Mouse (Mus musculus): ENCODE results near the gene Lemd1. TPM values are rescaled to one million over a fixed set of nuclear protein-coding genes. Genes with fewer than 3 reads are reported as not detected.

Lemd1 gene
- polyA plus RNA-seq, 1 experiment: not detected

DNA sequence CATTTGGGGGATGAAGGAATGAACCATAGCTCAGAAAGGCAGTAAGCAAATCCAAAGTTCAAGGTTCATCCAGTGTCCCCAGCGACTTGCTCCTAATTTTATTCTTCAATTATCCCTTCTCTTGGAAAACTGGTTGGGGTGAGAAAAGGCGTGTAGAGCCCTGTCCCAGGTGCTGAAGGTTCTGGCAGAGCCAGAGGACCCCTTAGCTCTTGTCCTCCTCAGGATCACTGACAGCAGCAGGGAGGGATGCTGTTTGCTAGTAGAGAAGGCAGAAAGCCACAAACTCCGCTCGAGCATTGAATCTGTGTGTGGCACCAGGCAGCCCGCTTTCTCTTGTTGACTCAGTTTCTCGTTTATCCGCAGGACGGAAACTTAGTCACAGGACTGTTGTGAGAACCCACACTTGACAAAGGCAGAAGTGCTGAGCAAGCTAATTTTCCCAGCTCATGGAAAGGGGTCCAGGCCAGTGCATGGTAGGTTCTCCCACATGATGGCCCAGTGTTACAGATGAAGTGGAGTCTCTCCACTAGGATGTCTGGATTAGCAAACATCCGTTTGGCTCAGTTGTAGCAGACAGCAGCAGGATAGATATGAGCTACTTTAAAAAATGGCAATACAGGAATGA lies 2.7 kb upstream of the Lemd1 start:
- no peak for TF ChIP-seq TAL1 (IDR thresholded peaks at IDR 0.05; ENCODE audit: low read length)
- no peak for TF ChIP-seq GATA1 (IDR thresholded peaks at IDR 0.05; ENCODE audit: low read length)
- Histone ChIP-seq H3K4me1 (ENCODE audit: control insufficient read depth) (no peaks in the 10 kb centered on the region), H3K4me3 (replicated peaks) (no peak overlapping the region), H3K9me3 (ENCODE audit: control insufficient read depth, low read length) (no peaks in the 10 kb centered on the region; the same call in 1 of the 2 replicates), H3K36me3 (ENCODE audit: control insufficient read depth) (no peaks in the 10 kb centered on the region), H3K27me3 (ENCODE audit: control insufficient read depth) (peaks cover 65% of the 10 kb centered on the region)

DNA sequence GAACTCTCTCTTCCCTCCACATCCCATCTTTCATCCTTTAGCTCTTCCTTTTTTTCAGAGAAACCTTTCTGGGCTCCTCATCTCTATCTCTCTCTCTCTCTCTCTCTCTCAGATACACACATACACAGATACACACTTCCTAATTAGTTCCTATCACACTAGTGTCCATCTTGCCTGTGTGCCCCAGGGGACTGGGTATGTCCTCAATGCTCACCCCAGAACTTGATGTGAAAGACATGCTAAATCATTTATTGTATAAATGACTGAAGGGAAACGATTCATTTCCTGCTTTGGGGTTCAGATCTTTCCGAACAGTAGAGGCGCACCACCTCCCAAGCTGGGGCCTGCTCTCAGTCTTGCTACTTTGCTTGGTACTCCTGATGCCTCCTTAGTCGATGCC lies 2.0 kb upstream of the Lemd1 start:
- H3K36me3 ChIP-seq (ENCODE audit: control insufficient read depth): no peaks in the 10 kb centered on the region
- no peaks in the 10 kb centered on the region for H3K4me1 ChIP-seq (ENCODE audit: control insufficient read depth)
- H3K9me3 ChIP-seq (ENCODE audit: control insufficient read depth, low read length): no peaks in the 10 kb centered on the region; the same call in 1 of the 2 replicates
- peaks cover 72% of the 10 kb centered on the region for H3K27me3 ChIP-seq (ENCODE audit: control insufficient read depth)
- H3K4me3 ChIP-seq (replicated peaks): no peak overlapping the region
- no peak for TF ChIP-seq TAL1 (IDR thresholded peaks at IDR 0.05; ENCODE audit: low read length)
- no peak for TF ChIP-seq GATA1 (IDR thresholded peaks at IDR 0.05; ENCODE audit: low read length)

DNA sequence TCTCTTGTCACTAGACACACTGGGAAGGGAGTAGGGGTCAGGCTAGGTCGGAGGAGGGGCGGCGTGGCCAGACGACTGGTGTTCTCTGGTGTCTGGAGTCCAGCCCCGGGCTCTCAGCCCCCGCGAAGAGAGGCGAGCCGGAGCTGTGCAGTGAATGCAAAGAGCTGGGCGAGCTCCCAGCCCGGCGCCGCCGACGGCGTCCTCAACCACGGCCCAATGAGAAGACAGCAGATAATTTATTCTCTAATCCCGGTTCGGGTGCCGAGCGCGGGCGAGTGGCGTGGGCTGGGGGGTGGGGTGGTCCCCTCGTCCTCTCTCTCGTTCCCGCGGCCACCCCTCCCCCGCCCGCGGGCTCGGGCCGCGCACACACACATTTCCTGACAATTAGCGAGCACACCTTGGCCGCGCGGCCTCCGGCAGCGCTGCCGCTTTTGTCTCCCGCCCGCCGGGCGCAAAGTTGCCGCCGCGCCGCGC lies 1.2 kb upstream of the Lemd1 start:
- Histone ChIP-seq H3K4me3 (replicated peaks) (no peak overlapping the region), H3K36me3 (ENCODE audit: control insufficient read depth) (no peaks in the 10 kb centered on the region), H3K4me1 (ENCODE audit: control insufficient read depth) (no peaks in the 10 kb centered on the region), H3K27me3 (ENCODE audit: control insufficient read depth) (peaks cover 76% of the 10 kb centered on the region), H3K9me3 (ENCODE audit: control insufficient read depth, low read length) (no peaks in the 10 kb centered on the region; the same call in 1 of the 2 replicates)
- no peak for TF ChIP-seq GATA1 (IDR thresholded peaks at IDR 0.05; ENCODE audit: low read length)
- no peak for TF ChIP-seq TAL1 (IDR thresholded peaks at IDR 0.05; ENCODE audit: low read length)

DNA sequence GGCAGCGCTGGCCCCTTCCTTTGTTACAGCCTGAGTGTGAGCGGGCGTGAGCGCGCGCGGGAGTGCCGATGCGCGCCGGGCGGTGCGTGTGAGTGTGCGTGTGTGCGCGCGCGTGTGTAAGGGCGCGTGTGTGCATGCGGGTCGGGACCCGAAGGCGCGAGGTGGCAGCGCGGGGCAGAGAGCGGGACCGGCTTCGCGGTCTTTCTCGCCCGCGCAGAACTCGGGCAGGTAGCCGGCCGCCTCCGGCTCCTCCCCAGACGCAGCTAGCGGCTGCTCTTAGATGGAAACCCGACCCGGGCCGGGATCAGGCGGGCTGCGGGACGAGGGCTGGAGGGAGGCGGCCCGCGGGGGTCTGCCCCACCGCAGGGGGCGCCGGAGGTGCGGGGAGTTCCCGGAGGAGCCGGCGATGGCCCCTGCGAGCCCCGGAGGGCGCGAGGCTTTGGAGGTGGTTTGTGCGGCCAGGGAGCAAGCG lies 574 bp upstream of the Lemd1 start:
- Histone ChIP-seq H3K4me3 (replicated peaks) (no peak overlapping the region), H3K36me3 (ENCODE audit: control insufficient read depth) (no peaks in the 10 kb centered on the region), H3K9me3 (ENCODE audit: control insufficient read depth, low read length) (no peaks in the 10 kb centered on the region; the same call in 1 of the 2 replicates), H3K4me1 (ENCODE audit: control insufficient read depth) (no peaks in the 10 kb centered on the region), H3K27me3 (ENCODE audit: control insufficient read depth) (peaks cover 82% of the 10 kb centered on the region)
- TF ChIP-seq TAL1 (IDR thresholded peaks at IDR 0.05; ENCODE audit: low read length) (no peak), GATA1 (IDR thresholded peaks at IDR 0.05; ENCODE audit: low read length) (no peak)

DNA sequence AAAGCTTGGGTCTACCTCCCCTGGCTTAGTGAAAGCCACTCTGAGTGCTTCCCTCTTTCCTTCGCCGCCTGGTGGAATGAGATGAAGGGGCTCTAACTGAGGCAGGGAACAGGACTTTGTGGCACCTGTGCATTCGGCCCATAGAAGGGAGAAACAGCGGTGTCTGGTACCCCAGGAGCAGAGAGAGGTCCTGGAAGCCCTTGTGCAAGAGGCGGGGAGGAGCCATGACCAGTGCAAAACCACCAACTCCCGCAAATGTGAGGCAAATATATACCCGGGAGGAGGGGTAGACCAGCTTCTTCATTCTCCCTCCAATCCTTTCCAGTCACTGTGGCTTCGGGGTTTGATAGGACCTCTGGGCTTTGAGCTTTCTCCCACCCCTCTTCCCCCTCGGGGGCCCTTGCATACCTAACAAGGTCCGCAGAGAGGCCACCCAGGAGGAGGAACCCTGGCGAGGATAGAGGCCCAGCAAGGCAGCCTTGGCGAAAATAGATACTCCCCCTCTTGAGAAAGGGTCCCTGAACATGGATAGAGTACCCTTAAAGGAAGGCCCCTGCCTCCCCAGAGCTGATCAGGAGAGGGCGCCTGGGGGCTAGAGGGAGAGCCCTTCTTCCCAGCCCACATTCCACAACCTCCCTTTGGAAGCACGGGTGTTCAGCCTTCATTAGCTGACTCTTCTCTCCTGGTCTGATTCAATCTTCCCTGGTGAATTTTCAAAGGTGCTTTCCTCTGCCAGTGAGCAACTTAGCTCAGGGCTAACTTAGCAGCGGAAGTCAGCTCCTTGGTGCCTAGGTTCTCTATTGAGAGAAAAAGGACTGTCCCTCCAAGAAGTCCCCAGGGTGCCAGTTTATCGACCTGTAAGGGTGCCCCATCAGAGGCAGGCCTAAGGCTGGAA lies 802 bp downstream of the Lemd1 start:
- H3K27me3 ChIP-seq (ENCODE audit: control insufficient read depth): peaks cover 87% of the 10 kb centered on the region
- no peaks in the 10 kb centered on the region; the same call in 1 of the 2 replicates for H3K9me3 ChIP-seq (ENCODE audit: control insufficient read depth, low read length)
- no peaks in the 10 kb centered on the region for H3K4me1 ChIP-seq (ENCODE audit: control insufficient read depth)
- H3K36me3 ChIP-seq (ENCODE audit: control insufficient read depth): no peaks in the 10 kb centered on the region
- no peak overlapping the region for H3K4me3 ChIP-seq (replicated peaks)
- TF ChIP-seq TAL1 (IDR thresholded peaks at IDR 0.05; ENCODE audit: low read length): no peak

DNA sequence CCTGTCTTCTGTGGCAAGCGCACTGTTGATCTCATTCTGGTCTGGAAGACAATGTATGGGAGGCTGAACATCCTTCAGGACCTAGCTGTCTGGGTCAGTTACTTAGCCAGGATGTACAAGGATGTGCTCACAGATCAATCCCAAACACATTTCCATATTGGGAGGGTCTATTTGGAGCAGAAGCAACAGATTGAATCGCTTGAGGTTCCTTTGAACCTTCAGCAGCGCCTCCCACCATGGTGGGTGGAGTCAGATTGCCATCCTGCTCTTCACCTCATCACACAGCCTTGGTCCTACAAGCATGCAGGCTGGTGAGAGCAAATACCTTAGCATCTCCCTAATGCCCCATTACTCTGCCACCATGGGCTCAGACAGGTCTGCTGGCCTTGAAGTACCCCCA lies 2.6 kb downstream of the Lemd1 start:
- Histone ChIP-seq H3K9me3 (ENCODE audit: control insufficient read depth, low read length) (no peaks in the 10 kb centered on the region; the same call in 1 of the 2 replicates), H3K27me3 (ENCODE audit: control insufficient read depth) (peaks cover 86% of the 10 kb centered on the region), H3K4me1 (ENCODE audit: control insufficient read depth) (no peaks in the 10 kb centered on the region), H3K36me3 (ENCODE audit: control insufficient read depth) (no peaks in the 10 kb centered on the region), H3K4me3 (replicated peaks) (no peak overlapping the region)
- TF ChIP-seq GATA1 (IDR thresholded peaks at IDR 0.05; ENCODE audit: low read length): no peak

DNA sequence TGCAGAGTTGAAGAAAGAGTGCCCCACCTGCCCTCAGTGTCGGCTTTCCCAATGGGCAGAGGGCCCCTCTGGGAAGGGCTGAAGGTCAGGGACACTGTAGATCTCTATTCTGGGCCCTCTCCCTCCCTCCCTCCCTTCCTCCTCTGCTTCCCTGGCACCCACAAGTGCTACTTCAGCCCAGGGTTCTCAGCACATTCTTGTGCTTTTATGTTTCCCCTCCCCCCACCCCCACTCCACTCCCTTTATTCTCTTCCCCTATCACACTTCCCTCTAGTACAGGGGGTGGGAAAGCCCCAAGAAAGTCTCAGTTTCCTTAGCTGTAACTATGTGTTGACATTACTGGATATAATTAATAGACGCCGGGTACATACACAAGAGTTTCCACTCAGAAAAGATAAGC lies 3.4 kb downstream of the Lemd1 start:
- peaks cover 85% of the 10 kb centered on the region for H3K27me3 ChIP-seq (ENCODE audit: control insufficient read depth)
- TF ChIP-seq GATA1 (IDR thresholded peaks at IDR 0.05; ENCODE audit: low read length) (no peak), TAL1 (IDR thresholded peaks at IDR 0.05; ENCODE audit: low read length) (no peak)

DNA sequence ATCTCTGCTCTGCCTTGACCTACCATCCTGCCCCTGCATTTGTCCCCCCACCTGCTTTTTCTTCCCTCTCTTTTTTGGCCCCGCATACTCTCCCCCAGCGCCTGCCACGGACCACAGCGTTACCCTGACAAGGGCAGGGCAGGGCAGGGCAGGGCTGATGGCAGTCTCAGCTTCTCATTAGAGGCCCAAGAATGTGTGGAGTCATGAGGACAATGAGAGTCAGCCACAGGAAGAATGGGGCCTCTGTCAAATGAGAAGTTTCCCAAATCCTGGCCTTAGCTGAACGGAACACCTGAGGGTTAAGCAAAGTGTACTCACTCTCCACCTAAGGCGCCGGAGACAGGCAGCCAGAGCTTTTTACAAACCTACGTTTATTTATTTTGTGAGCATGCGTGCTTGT lies 3.9 kb downstream of the Lemd1 start:
- no peak overlapping the region for H3K4me3 ChIP-seq (replicated peaks)
- peaks cover 85% of the 10 kb centered on the region for H3K27me3 ChIP-seq (ENCODE audit: control insufficient read depth)
- TF ChIP-seq TAL1 (IDR thresholded peaks at IDR 0.05; ENCODE audit: low read length) (no peak), GATA1 (IDR thresholded peaks at IDR 0.05; ENCODE audit: low read length) (no peak)

More for the DNA sequence above, 3.4 kb downstream of the Lemd1 start:
- no peaks in the 10 kb centered on the region for H3K4me1 ChIP-seq (ENCODE audit: control insufficient read depth)
- H3K36me3 ChIP-seq (ENCODE audit: control insufficient read depth): no peaks in the 10 kb centered on the region
- H3K9me3 ChIP-seq (ENCODE audit: control insufficient read depth, low read length): no peaks in the 10 kb centered on the region; the same call in 1 of the 2 replicates
- H3K4me3 ChIP-seq (replicated peaks): no peak overlapping the region

DNA sequence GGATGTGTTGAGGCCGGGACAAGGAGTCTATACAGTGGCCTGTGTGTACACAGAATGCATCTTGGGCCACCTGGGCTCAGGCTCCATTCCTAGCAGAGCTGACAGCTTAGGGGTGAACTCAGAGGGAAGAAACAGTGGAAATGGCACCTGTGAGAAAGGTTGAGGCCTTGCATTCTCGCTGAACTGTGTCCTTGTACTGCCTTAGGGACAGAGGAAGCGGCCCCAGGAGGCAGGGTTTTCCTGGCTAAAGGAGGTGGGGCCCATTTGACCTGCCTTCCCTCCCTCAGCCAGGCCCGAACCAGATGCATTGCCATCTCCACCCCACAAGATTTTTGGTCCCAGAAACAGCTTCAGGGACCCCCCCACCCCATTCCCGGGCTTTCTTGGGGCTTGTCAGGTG lies 4.5 kb downstream of the Lemd1 start:
- no peak for TF ChIP-seq GATA1 (IDR thresholded peaks at IDR 0.05; ENCODE audit: low read length)
- TF ChIP-seq TAL1 (IDR thresholded peaks at IDR 0.05; ENCODE audit: low read length): no peak
- H3K4me1 ChIP-seq (ENCODE audit: control insufficient read depth): no peaks in the 10 kb centered on the region
- no peaks in the 10 kb centered on the region for H3K36me3 ChIP-seq (ENCODE audit: control insufficient read depth)
- H3K9me3 ChIP-seq (ENCODE audit: control insufficient read depth, low read length): no peaks in the 10 kb centered on the region
- no peak overlapping the region for H3K4me3 ChIP-seq (replicated peaks)
- peaks cover 85% of the 10 kb centered on the region for H3K27me3 ChIP-seq (ENCODE audit: control insufficient read depth)

More for the DNA sequence above, 3.9 kb downstream of the Lemd1 start:
- H3K9me3 ChIP-seq (ENCODE audit: control insufficient read depth, low read length): no peaks in the 10 kb centered on the region; the same call in 1 of the 2 replicates
- no peaks in the 10 kb centered on the region for H3K36me3 ChIP-seq (ENCODE audit: control insufficient read depth)
- H3K4me1 ChIP-seq (ENCODE audit: control insufficient read depth): no peaks in the 10 kb centered on the region
